Comparison of ENCODE assay signal across 8 mouse cellular contexts in genomic region chr2:32876490-32877302, GRCm38 (mm10). TPM values are rescaled to one million over a fixed set of nuclear protein-coding genes. Genes with fewer than 3 reads are reported as not detected.
DNase-seq lines count a peak whose midpoint lies in the region; ATAC-seq and TF ChIP-seq lines count a peak whose summit lies in the region.

No protein-coding gene starts in this region.

- peak; percentile 38 for ATAC-seq in hindbrain, embryonic 11.5 days (ENCODE audit: low FRiP score)

- peak overlapping the region; percentile 88 for H3K27ac ChIP-seq in kidney, adult 2 months (ENCODE audit: insufficient read depth, low read depth, low read length)
- H3K27ac ChIP-seq in hindbrain, embryonic 11.5 days (ENCODE audit: low read depth, low read length): peak overlapping the region; percentile 88; the same call in 1 of the 2 replicates

- no peak for TF ChIP-seq CTCF in kidney, adult 2 months (conservative IDR thresholded peaks at IDR 0.05; ENCODE audit: insufficient read depth, insufficient read length, low read depth, low read length)
- TF ChIP-seq CTCF in brain, embryonic 14.5 days (IDR thresholded peaks at IDR 0.05; ENCODE audit: borderline replicate concordance, extremely low read depth, insufficient read depth, insufficient read length): no peak

- no peaks in the 10 kb centered on the region for H3K27me3 ChIP-seq in kidney, adult 2 months (replicated peaks; ENCODE audit: control insufficient read depth, insufficient read depth, low read length)
- H3K27me3 ChIP-seq in hindbrain, embryonic 11.5 days (ENCODE audit: control insufficient read depth, insufficient read depth, low read length): no peaks in the 10 kb centered on the region

- no peaks in the 10 kb centered on the region for H3K36me3 ChIP-seq in kidney, adult 2 months (ENCODE audit: control insufficient read depth, insufficient read depth, low read length)
- H3K36me3 ChIP-seq in hindbrain, embryonic 11.5 days (ENCODE audit: control insufficient read depth, insufficient read depth, low read length): no peaks in the 10 kb centered on the region

- 5% methylated on average over 20 of the region's 20 CpGs for WGBS in kidney, adult 2 months
- 1% methylated on average over 20 of the region's 20 CpGs for WGBS in hindbrain, embryonic 11.5 days

- DNase-seq in kidney, adult 2 months: no peak
- DNase-seq in kidney, adult 11 months: no peak
- peak; percentile 28 for DNase-seq in brain, embryonic 14.5 days (ENCODE audit: low read depth)
- DNase-seq in hindbrain, embryonic 11.5 days (ENCODE audit: low spot score): no peak
- peak; percentile 31 to 50 for DNase-seq in lung, postnatal 4 days
- DNase-seq in layer of hippocampus, adult 18-20 months (ENCODE audit: low spot score in 2 of 2): no peak
- DNase-seq in ovary, postnatal 14 days (ENCODE audit: low spot score): no peak
- no peak for DNase-seq in gastrocnemius, postnatal 10 days

- peak overlapping the region; percentile 94 for H3K4me2 ChIP-seq in hindbrain, embryonic 11.5 days (replicated peaks; ENCODE audit: low read depth, low read length)

- H3K4me1 ChIP-seq in kidney, adult 2 months (ENCODE audit: control insufficient read depth, insufficient read depth, low read length): peaks cover 16% of the 10 kb centered on the region; the same call in 1 of the 2 replicates
- H3K4me1 ChIP-seq in hindbrain, embryonic 11.5 days (replicated peaks; ENCODE audit: control insufficient read depth, insufficient read depth, low read length): peaks cover 28% of the 10 kb centered on the region

- no peak for TF ChIP-seq POLR2A in kidney, adult 2 months (IDR thresholded peaks at IDR 0.05; ENCODE audit: low read depth, low read length)
- no peak for TF ChIP-seq POLR2A in brain, embryonic 14.5 days (IDR thresholded peaks at IDR 0.05; ENCODE audit: borderline replicate concordance, extremely low read depth, insufficient read depth, insufficient read length, poor library complexity, severe bottlenecking)

- H3K4me3 ChIP-seq in kidney, adult 2 months (ENCODE audit: insufficient read depth, low read depth, low read length): peak overlapping the region; percentile 94
- H3K4me3 ChIP-seq in hindbrain, embryonic 11.5 days (ENCODE audit: low read depth, low read length): peak overlapping the region; percentile 69

- peak overlapping the region; percentile 96 for H3K9ac ChIP-seq in hindbrain, embryonic 11.5 days (ENCODE audit: low read depth, low read length)

- H3K9me3 ChIP-seq in hindbrain, embryonic 11.5 days (ENCODE audit: control insufficient read depth, low read length): no peaks in the 10 kb centered on the region

RNA-seq across cellular contexts. Expression of gene Fam129b, which starts 0.8 kb away (rescaled TPM):
- polyA plus RNA-seq in kidney, adult 2 months (2012; rRNA removed): 32.3 and 33.4 TPM in 2 replicates
- 40.2 and 47.0 TPM in 2 replicates for polyA plus RNA-seq in brain, embryonic 14.5 days (2012; rRNA removed)
- polyA plus RNA-seq in hindbrain, embryonic 11.5 days (2014; fragmentation: Nextera tagmentation; extraction: Ambion mirVana): 11.6 and 13.1 TPM in 2 replicates
- total RNA-seq in layer of hippocampus, adult 18-20 months (2021): 10 to 100 TPM; 18.0 to 21.1 TPM
- total RNA-seq in gastrocnemius, postnatal 10 days (2021): 10 to 100 TPM; 16.5 to 22.5 TPM

RNA-seq across cellular contexts. Expression of gene Stxbp1, which starts 29.7 kb away (rescaled TPM):
- polyA plus RNA-seq in kidney, adult 2 months (2012; rRNA removed): 10.2 and 13.2 TPM in 2 replicates
- 170 and 238 TPM in 2 replicates for polyA plus RNA-seq in brain, embryonic 14.5 days (2012; rRNA removed)
- 62.8 and 64.7 TPM in 2 replicates for polyA plus RNA-seq in hindbrain, embryonic 11.5 days (2014; fragmentation: Nextera tagmentation; extraction: Ambion mirVana)
- 100 to 1,000 TPM; 613 to 617 TPM for total RNA-seq in layer of hippocampus, adult 18-20 months (2021)
- 10 to 100 TPM; 10.5 to 18.5 TPM for total RNA-seq in gastrocnemius, postnatal 10 days (2021)

Comparison
In these comparisons a context has a peak if more than half of its experiments do, and no peak if none do; other contexts are left out.
1. DNase-seq: peak in brain, embryonic 14.5 days (single experiment) and lung, postnatal 4 days (2 of 2); none in kidney, adult 2 months (single experiment), kidney, adult 11 months (single experiment), hindbrain, embryonic 11.5 days (single experiment), layer of hippocampus, adult 18-20 months (0 of 2), ovary, postnatal 14 days (single experiment) and gastrocnemius, postnatal 10 days (single experiment).